Mouse (Mus musculus) lung, adult 2 months (tissue): ENCODE data around the gene Tex21. TPM values are rescaled to one million over a fixed set of nuclear protein-coding genes. Genes with fewer than 3 reads are reported as not detected.
A peak's percentile ranks its signal among the peaks of the same experiment; 100 is the strongest.
"Not testable (repeated sequence)": the region's sequence is repeated elsewhere in the genome, so short reads cannot be mapped to it uniquely, and the experiment has no call there.

Source experiments
- DNase-seq: peaks from one replicate; pipeline ENCODE4 v3.0.0; 2022
- H3K4me1 ChIP-seq: fragments of 200-500 bp; 2 replicates; pipeline ENCODE4 v1.6.1; 2011; ENCODE audit warnings: low read length; ENCODE audit not compliant: control insufficient read depth, insufficient read depth
- H3K4me3 ChIP-seq: fragments of 200-500 bp; replicated peaks from 2 replicates; pipeline ENCODE3; 2011; ENCODE audit warnings: low read depth, mild to moderate bottlenecking, control low read depth, low read length; ENCODE audit errors: extremely low read depth
- CTCF ChIP-seq: fragments of 200-500 bp; IDR thresholded peaks from 2 replicates; pipeline ENCODE4 v1.5.1; 2011; ENCODE audit warnings: mild to moderate bottlenecking, low read length, control low read depth; ENCODE audit not compliant: insufficient read depth
- POLR2A ChIP-seq: fragments of 200-500 bp; IDR thresholded peaks from 2 replicates; pipeline ENCODE4 v1.6.1; 2011; ENCODE audit warnings: low read depth, mild to moderate bottlenecking, control low read depth, low read length, borderline replicate concordance; ENCODE audit errors: extremely low read depth
- WGBS: fragments of 180-500 bp; shearing (Covaris S2); methylation state at CpG from one replicate; pipeline ENCODE4 v1.1.7; 2018; 5-methylcytosine and 5-hydroxymethylcytosine counted together
- polyA plus RNA-seq: library from polyadenylated mRNA; depleted of rRNA; stranded (reverse); fragments of >200 nt; gene quantifications from 2 replicates; pipeline ENCODE4 v1.2.3, GENCODE M21; 2012; rRNA removed

Tex21 gene
- polyA plus RNA-seq, 1 experiment = not detected

GRCm38 (mm10) chr12:76184271-76184670, 62.3 kb downstream of the Tex21 start:
- no peak for TF ChIP-seq POLR2A
- TF ChIP-seq CTCF = no peak
- DNase-seq = no peak
- 62% methylated on average over 6 of the region's 6 CpGs for WGBS
- no peak overlapping the region for H3K4me3 ChIP-seq
- H3K4me1 ChIP-seq = no peaks in the 10 kb centered on the region

DNA sequence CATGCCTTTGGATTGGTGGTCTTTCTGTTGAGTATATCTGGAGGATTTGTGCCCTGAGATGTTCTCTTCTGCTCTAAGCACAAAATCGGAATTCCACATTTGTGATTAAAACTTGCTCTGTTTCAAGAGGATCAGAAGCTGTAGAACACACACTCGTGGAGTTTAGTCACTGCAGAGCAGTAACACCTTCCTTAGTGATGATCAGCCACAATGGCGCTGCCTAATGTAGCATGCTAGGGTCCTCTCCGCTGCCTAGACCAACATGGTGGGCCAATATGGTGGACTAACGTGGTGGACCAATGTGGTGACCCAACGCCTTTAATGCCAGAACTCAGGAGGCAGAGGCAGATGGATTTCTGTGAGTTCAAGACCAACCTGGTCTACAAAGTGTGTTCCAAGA, 63.7 kb downstream of the Tex21 start:
- WGBS = 92% methylated on average over 6 of the region's 6 CpGs
- no peak for DNase-seq
- no peak for TF ChIP-seq CTCF
- TF ChIP-seq POLR2A = no peak
- H3K4me1 ChIP-seq = no peaks in the 10 kb centered on the region
- H3K4me3 ChIP-seq = no peak overlapping the region

GRCm38 (mm10) chr12:76181471-76181870, 65.1 kb downstream of the Tex21 start:
- Histone ChIP-seq H3K4me1 (no peaks in the 10 kb centered on the region; the same call in 1 of the 2 replicates), H3K4me3 (no peak overlapping the region)
- DNase-seq = no peak
- no peak for TF ChIP-seq CTCF
- no peak for TF ChIP-seq POLR2A
- 55% methylated on average over 8 of the region's 8 CpGs for WGBS

GRCm38 (mm10) chr12:76180442-76180841, 66.1 kb downstream of the Tex21 start:
- H3K4me3 ChIP-seq = no peak overlapping the region
- no peak for DNase-seq
- H3K4me1 ChIP-seq = no peaks in the 10 kb centered on the region; the same call in 1 of the 2 replicates
- 65% methylated on average over 6 of the region's 6 CpGs for WGBS
- TF ChIP-seq POLR2A = no peak
- no peak for TF ChIP-seq CTCF

- 35% methylated on average over 4 of the region's 4 CpGs for WGBS
- no peak for TF ChIP-seq CTCF
- H3K4me3 ChIP-seq = no peak overlapping the region
- no peak for DNase-seq
- no peaks in the 10 kb centered on the region; the same call in 1 of the 2 replicates for H3K4me1 ChIP-seq
Measured at GRCm38 (mm10) chr12:76179527-76179926, 67.0 kb downstream of the Tex21 start.

- WGBS = 49% methylated on average over 5 of the region's 5 CpGs
- no peak for TF ChIP-seq POLR2A
- TF ChIP-seq CTCF = no peak
- DNase-seq = no peak
- H3K4me3 ChIP-seq = no peak overlapping the region
- H3K4me1 ChIP-seq = no peaks in the 10 kb centered on the region; the same call in 1 of the 2 replicates
Measured at GRCm38 (mm10) chr12:76179051-76179450, 67.5 kb downstream of the Tex21 start.

GRCm38 (mm10) chr12:76177864-76178518, 68.6 kb downstream of the Tex21 start:
- Histone ChIP-seq H3K4me3 (no peak overlapping the region), H3K4me1 (no peaks in the 10 kb centered on the region; the same call in 1 of the 2 replicates)
- peak; percentile 65 for DNase-seq
- 37% methylated on average over 16 of the region's 16 CpGs for WGBS
- no peak for TF ChIP-seq POLR2A
- TF ChIP-seq CTCF = peak; percentile 77

- Histone ChIP-seq H3K4me1 (no peaks in the 10 kb centered on the region; the same call in 1 of the 2 replicates), H3K4me3 (peak within 1 kb of the TSS; percentile 33)
- TF ChIP-seq CTCF (no peak), POLR2A (no peak)
- WGBS = under 1% methylated on average over 39 of the region's 39 CpGs
- DNase-seq = peak; percentile 40
Measured at GRCm38 (mm10) chr12:76177000-76177863, 69.3 kb downstream of the Tex21 start, which contains the start of gene Esr2. Esr2 (minus strand) TSS chr12:76177259.

DNA sequence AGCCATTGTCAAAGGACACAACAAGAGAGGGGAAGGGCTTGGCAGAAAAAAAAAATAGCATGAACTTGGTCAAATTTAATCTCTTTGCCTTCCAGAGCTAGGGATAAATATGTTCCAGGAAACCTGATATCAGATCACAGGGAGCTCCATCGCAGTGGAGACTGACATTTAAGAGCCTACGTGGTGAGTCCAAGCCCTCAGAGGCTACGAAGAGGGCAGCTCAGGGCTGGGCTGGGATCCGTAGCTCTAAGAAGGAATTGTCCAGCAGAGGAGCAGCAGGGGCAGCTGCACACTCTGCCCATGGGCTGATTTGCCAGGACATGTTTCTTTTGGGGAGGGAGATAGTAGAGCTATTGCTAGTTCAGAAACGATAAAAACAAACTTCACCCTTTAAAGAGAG, 80.9 kb downstream of the Tex21 start:
- TF ChIP-seq CTCF (no peak), POLR2A (no peak)
- Histone ChIP-seq H3K4me3 (no peak overlapping the region), H3K4me1 (no peaks in the 10 kb centered on the region)
- WGBS = 49% methylated on average over 5 of the region's 5 CpGs
- no peak for DNase-seq

DNA sequence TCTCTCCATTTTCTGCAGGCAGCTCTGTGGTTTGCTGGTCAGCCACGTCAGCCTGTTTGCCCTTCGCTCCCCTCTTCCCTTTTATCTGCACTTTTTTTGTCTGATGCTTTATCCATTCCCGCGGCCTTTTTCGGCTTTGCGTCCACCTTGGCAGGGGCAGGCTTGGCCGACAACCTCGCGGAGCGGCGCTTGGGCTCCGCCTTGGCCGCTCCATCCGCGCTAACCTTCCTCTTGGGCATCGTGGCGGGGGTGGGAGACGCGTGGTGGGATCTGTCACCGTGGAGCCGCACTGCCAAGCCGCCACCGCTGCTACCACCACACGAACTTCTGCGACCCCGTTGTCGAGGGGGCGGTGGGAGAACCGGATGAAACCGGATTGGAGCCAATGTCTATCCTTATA, 94.2 kb downstream of the Tex21 start:
- not testable (repeated sequence) for H3K4me3 ChIP-seq, H3K4me1 ChIP-seq, DNase-seq
- WGBS = 13% methylated on average over 30 of the region's 30 CpGs

Other genes with a start within 250 kb of the Tex21 start
- gene Esr2, start 69.5 kb downstream of the Tex21 start, polyA plus RNA-seq = 2.6 and 2.7 TPM in 2 replicates
- gene Mthfd1, start 8.6 kb upstream of the Tex21 start, polyA plus RNA-seq = 69.8 and 96.2 TPM in 2 replicates
- 31.6 and 72.3 TPM in 2 replicates for gene Akap5, start 78.1 kb upstream of the Tex21 start, polyA plus RNA-seq
- 6.4 and 6.8 TPM in 2 replicates for gene Zbtb25, start 122.9 kb upstream of the Tex21 start, polyA plus RNA-seq
- gene Zbtb1, start 123.5 kb upstream of the Tex21 start, polyA plus RNA-seq = 1.9 and 2.2 TPM in 2 replicates
- 16.4 and 24.0 TPM in 2 replicates for gene Hspa2, start 157.4 kb upstream of the Tex21 start, polyA plus RNA-seq
- 1.1 and 1.8 TPM in 2 replicates for gene Ppp1r36, start 170.8 kb upstream of the Tex21 start, polyA plus RNA-seq